Mouse (Mus musculus) layer of hippocampus, adult 9-10 months (tissue): Measurements from ENCODE around the gene Slc39a10.
"Not testable (repeated sequence)": the region's sequence is repeated elsewhere in the genome, so short reads cannot be mapped to it uniquely, and the experiment has no call there.

Source experiments
- DNase-seq: peaks from one replicate; pipeline ENCODE4 v3.0.0; 2022; ENCODE audit warnings: low spot score

The Slc39a10 gene

GRCm38 (mm10) chr1:46770077-46770695 is 122.5 kb downstream of the Slc39a10 start:
- not testable (repeated sequence) for DNase-seq

GRCm38 (mm10) chr1:46769318-46769717 is 123.3 kb downstream of the Slc39a10 start:
- DNase-seq = not testable (repeated sequence)

DNA sequence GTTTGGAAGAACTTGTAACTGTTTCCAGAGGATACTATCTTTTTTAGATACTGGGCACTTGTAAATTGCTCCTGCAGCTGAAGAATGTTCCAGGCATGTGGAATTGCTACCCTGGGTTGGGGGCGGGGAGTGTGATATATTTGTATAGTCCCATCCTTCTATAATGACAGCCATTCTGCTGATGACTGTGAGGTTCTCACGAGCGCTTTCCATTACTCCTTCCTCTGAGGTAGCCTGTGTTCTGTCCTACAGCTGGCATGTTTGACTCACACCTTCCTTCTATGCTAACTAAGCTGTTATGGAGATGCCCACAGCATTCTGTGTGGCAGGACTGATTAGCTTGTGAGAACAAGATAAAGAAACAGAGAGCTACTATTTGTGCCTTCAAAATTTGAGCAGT is 128.1 kb downstream of the Slc39a10 start:
- DNase-seq = not testable (repeated sequence)
